Mouse (Mus musculus): ENCODE measurements around the gene 1700013G24Rik.

Gene 1700013G24Rik

GRCm38 (mm10) chr4:137497367-137497766, 44.3 kb downstream of the 1700013G24Rik start:
- DNase-seq (ENCODE audit: low spot score) = peak; percentile 44

GRCm38 (mm10) chr4:137497892-137498722, 45.0 kb downstream of the 1700013G24Rik start:
- no peak for DNase-seq (ENCODE audit: low spot score)

GRCm38 (mm10) chr4:137498882-137499583, 45.9 kb downstream of the 1700013G24Rik start:
- no peak for DNase-seq (ENCODE audit: low spot score)

GRCm38 (mm10) chr4:137500149-137500548, 47.1 kb downstream of the 1700013G24Rik start:
- no peak for DNase-seq (ENCODE audit: low spot score)

GRCm38 (mm10) chr4:137500953-137501352, 47.9 kb downstream of the 1700013G24Rik start:
- DNase-seq (ENCODE audit: low spot score) = no peak

- no peak for DNase-seq (ENCODE audit: low spot score)
Measured at GRCm38 (mm10) chr4:137502183-137502582, 49.1 kb downstream of the 1700013G24Rik start.

- peak; percentile 39 for DNase-seq (ENCODE audit: low spot score)
Measured at GRCm38 (mm10) chr4:137502801-137503200, 49.7 kb downstream of the 1700013G24Rik start.

- no peak for DNase-seq (ENCODE audit: low spot score)
Measured at GRCm38 (mm10) chr4:137503509-137503971, 50.5 kb downstream of the 1700013G24Rik start.

Data from testis, postnatal 14 days (tissue).